Mouse (Mus musculus): ENCODE results near the gene Trim65.
"Not testable (repeated sequence)": the region's sequence is repeated elsewhere in the genome, so short reads cannot be mapped to it uniquely, and the experiment has no call there.

Trim65 gene

DNA sequence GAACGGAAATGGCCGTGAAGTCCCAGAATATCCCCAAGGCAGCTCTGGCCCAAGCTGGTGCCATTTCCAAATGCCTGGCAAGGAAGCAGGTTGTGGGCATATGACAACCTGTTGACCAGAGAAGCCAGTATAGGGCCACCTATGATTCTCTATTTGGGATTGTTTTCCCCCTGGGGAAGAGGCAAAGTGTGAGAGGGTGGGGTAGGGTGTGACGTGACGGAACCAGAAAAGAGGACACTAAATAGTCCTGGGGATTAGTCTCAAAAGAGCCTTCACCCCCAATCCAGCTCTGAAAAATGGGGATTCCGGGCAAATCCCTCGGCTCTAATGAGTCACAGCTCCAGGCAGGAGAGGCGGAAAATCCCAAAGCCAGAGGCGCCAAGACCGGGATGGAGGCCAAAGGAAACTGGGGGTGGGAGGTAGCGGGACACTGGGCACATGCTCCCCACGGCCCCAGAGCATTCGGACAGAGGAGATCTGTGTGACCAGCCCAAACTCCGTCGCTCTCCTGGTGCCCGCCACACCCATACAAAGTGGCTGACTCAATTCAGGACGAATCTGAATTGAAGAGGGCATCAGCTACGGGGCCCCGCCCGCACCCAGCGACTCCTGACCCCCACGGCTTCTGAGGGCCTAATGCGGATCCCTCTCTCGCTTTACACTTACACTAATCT lies 22.3 kb downstream of the Trim65 start:
- DNase-seq (ENCODE audit: low spot score in 2 of 2) = no peak

DNA sequence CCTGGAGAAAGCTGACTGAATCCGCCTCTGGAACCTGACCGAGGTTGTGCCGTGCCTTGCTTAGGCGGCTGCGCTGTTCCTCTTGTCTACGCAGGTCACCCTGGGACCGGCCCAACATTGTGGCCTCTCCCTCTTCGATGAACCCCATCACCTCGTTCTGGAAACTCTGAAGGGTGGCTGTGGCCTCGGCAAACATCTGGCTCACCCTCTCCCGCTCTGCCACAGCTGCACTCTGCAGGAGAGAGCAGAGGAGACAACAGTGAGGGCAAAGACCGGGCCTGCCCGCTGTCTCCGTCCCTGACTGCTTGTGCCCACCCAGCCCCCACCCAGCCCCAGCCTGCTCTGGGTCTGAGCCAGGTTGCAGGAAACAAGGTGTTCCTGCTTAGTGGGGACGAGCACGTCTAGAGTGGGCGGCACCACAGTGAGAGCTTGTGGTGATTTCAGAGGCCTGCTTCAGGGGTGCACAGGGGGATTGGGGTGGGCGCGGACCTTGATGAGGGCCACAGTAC lies 23.1 kb downstream of the Trim65 start:
- no peak for DNase-seq (ENCODE audit: low spot score in 2 of 2)

DNA sequence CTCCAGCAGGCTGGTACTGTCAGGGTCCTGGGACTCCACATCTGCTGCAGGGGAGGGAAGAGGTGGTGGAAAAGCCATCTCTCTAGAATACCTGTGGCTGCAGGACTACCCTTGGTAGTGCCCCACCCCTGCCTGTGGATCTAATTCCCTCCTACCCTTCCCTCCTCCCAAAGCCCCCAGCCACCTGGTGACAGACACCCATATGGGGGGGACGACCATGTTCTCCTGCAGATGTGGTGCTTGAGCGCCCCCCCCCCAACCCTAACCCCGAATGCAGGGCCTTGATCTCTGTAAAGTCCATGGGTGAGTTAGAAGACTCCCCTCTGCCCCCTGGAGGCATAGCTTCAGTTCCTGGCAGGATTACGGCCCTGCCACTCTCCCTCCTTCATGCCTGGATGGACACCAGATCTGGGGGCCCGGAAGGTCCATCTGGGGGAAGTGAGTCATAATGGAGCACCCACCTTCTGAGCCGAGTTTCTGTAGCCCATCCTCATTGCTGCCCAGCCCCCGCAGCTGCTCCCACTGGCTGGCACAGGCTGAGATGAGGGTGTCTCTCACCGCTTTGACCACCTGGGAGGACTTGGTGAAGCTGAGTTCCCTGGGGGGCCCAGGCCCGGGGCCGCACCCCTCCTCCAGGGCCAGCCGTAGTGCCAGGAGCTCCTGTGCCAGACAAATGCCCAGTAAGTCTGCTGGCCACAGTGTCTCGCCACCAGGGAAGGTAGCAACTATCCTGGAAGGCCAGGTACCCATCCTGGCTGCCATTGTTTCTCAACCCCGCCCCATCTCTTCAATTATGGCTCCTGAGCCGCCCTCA lies 23.8 kb downstream of the Trim65 start:
- no peak for DNase-seq (ENCODE audit: low spot score in 2 of 2)

DNA sequence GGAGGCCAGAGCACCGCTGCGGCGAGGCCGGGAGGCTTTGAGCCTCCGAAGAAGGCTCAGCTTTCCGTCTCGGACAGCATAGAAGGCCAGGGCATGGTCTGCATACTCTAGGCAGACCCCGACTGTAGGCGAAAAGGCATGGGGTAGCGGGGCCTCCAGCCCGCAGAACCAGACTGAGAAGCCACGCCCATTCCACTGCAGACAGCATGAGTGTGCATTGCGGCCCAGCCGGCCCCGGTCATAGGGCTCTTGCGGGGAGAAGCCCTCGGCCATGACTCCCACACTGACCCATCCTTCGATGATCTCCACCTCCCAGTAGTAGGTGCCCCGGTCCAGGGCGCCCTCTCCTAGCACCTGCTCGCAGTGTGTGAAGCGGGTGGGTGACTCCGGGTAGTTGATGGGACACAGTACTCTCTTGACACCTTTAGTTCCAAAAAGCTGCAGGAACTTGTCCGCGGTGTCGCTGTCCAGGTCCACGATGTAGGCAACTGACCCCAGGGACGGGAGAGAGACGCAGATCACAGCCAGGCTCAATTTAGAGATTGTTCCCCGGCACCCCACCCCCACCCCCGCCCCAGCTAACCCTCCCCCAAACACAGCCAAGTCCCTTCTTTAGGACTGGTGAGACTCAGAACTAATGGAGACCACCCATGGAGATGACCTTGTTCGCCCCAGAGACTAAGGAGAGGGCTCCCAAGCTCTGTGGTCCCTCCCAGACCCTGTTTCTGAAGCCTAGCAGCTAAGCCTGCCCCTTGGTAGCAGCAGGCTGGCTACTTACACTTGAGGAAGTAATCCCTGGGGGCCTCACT lies 24.6 kb downstream of the Trim65 start:
- no peak for DNase-seq (ENCODE audit: low spot score in 2 of 2)

DNA sequence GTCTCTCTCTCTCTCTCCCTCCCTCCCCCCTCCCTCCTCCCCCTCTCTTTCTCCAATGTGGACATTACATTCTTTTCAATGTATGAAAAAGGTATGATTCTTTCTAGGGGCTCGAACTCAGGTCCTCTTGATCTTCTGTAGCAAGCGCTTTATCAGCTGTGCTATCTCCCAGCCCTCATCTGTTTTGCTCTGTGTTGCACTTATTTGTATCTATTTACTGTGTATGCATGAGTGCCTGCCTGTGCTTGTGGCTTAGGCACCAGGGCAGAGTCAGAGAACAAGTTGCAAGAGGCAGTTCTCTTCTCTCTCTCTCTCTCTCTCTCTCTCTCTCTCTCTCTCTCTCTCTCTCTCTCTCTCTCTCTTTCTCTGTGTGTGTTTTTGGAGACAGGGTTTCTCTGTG lies 25.9 kb downstream of the Trim65 start:
- no peak for DNase-seq (ENCODE audit: low spot score in 2 of 2)

DNA sequence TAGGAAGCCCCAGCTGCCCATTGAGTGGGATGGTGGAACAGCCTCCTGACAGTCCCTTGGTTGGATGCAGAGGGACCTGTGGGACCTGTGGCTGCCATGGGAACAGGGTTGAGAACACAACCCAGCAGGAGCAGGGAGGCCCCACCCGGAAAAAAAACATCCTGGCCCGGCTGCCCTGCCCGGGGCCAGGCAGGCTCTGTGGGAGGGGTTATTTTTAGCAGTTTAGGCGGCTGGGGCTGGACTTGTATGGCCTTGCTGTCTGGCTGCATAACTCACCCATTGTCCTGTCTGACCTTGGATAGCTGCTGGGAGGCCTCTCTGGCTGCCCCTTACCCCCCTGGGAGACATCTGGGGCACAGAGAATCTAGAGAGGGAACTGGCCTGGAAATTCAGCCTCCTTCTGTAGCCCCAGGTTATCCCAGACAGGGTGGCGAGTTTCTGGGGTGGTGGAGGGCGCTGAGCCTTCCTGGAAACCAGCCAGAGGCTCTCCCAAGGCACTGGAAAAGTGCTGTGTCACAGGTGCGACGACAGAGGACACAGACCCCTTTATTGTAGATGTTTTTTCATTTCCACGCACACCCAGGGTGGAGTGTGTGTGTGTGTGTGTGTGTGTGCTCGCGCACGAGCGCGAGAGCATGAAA lies 26.8 kb downstream of the Trim65 start:
- no peak for DNase-seq (ENCODE audit: low spot score in 2 of 2)

DNA sequence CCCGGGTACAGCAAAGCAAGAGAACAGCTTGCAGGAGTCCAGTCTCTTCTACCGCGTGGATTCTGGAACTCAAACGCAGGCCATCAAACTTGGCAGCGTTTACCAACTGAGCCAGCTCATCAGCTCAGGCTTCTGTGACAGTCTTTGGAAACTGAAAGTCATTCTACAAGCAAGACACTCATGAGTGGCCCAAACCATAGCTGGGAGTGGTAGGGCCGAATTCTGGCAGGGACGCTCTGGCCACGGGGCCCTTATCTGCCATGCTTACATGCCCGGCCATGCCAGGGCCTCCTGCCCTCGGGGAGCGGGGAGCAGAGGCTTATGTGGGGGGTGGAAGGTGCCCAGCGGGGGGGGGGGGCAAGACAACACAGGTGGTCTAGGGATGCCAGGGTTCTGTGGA lies 27.4 kb downstream of the Trim65 start:
- no peak for DNase-seq (ENCODE audit: low spot score in 2 of 2)

DNA sequence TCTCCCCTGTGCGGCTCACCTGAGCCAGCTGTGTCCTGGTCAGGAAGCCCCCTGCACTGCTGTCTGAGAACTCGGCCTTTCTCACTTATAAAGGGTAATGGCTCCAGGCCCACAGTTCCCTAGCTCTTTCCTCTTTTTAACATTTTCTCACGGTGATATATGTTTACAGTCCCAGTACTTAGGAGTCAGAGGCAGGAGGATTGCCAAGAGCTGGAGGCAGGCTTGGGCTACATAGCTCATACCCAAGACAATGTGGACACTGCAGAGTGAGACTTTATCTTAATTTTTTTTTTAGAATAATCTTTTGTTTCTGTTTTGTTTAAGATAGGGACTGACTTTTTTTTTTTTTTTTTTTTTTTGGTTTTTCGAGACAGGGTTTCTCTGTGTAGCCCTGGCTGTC lies 28.5 kb downstream of the Trim65 start:
- DNase-seq (ENCODE audit: low spot score in 2 of 2) = no peak

DNA sequence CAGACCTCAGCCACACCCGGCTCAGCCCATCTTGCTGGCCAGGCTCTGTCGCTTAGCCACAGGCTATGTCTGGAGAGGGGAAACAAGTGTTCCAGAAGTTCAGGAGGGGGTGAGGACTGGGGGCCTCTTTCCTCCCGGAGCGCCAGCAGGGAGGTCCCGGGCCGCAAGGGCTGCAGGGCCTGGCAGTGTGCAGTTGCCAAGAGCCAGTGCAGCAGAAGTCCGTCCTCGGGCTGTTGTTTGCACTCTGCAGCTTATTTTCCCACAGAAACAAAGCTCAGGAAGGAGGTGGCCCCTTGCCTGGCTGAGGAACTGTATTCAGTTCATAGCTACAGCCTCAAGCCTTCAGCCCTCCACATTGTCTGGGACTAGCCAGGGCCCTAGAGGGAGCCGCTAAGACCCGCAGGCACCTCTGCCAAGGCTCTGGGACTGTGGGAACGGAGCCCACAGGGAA lies 29.0 kb downstream of the Trim65 start:
- DNase-seq (ENCODE audit: low spot score in 2 of 2) = no peak

DNA sequence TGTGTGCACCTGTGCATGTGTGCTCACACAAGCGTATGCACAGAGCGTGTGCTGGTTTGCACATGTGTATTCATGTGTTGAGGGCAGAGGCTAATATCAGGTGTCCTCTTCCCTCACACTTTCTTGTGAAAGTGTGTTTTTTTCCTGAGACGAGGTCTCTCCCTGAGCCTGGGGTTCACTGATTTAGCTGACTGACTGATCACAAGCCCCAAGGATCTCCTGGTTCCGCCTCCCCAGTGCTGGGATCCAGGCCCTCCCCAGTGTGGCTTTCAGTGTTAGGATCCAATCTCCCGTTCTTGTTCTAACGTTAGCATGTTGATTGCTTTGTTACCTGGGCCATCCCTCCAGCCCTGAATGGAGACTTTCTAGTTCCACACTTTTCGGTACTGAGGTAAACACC lies 30.1 kb downstream of the Trim65 start:
- DNase-seq (ENCODE audit: low spot score in 2 of 2) = no peak

DNA sequence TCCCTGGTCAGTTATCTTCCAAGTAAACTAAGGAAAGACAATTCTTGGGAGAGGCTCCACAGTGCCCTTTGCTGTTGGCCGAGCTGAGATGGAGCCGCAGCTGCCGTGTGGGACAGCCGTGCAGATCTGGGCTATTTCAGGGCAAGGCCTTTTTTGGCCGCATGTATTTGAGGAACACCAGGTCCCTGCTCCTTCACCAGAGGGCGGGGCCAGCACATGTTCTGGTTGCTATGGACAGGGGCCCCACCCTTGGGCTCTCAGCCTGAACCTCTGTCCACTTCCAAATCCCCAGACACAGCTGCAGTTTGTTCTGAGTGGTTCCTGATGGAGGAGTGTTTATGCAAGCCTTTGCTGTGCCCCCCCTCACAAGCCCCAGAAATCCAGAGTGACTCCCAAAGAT lies 30.5 kb downstream of the Trim65 start:
- DNase-seq (ENCODE audit: low spot score in 2 of 2) = no peak

DNA sequence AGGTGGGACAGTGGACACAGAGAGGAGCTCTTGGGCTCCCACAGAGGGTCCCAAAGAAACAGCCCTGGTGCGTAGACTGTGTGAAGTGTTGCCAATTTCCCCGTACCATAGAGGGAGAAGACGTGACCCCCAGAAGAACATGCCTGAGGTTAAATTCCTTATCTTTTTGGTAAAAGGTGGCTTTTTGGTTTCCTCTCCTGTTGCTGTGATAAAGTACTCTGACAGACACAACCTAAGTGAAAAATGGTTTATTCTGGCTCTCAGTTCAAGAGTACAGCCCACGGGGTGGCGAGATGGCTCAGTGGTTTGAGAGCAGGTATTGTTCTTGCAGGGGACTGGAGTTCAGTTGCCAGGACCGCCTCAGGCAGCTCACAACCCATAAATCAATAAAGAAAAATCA lies 31.5 kb downstream of the Trim65 start:
- DNase-seq (ENCODE audit: low spot score in 2 of 2) = no peak

DNA sequence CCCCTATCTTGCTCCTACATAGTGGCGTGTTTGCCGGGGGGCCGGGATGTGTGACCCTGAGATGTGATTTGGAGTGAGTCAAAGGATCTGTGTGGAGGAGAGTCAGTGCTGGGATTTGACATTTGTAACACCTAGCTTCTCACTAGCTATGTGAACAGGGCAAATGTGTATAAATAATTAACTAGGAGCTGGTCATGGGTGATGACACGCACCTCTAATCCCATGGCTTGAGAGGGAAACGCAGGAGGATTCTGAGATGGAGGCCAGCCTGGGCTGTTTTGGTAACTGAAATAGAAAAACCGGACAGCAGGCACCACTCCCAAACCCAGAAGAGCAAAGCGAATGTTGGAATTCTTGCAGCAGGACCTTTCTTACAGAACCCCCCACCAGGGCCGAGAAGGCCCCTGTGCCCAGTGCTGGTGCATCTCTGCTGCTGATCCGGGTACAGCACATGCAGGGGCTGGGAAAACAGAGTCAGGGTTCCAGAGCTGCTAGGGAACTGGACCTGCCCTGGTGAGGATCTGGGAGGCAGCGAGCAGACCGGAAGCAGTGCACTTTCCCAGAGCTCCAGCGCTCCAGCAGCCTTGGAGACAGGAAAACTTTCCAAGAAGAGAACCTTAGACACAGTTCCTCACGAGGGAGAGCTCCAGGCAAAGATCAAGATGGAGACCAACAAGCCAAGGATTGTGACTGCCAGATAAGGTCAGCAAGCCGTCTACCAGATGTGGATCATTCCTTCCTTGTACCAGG lies 32.0 kb downstream of the Trim65 start:
- DNase-seq (ENCODE audit: low spot score in 2 of 2) = no peak

DNA sequence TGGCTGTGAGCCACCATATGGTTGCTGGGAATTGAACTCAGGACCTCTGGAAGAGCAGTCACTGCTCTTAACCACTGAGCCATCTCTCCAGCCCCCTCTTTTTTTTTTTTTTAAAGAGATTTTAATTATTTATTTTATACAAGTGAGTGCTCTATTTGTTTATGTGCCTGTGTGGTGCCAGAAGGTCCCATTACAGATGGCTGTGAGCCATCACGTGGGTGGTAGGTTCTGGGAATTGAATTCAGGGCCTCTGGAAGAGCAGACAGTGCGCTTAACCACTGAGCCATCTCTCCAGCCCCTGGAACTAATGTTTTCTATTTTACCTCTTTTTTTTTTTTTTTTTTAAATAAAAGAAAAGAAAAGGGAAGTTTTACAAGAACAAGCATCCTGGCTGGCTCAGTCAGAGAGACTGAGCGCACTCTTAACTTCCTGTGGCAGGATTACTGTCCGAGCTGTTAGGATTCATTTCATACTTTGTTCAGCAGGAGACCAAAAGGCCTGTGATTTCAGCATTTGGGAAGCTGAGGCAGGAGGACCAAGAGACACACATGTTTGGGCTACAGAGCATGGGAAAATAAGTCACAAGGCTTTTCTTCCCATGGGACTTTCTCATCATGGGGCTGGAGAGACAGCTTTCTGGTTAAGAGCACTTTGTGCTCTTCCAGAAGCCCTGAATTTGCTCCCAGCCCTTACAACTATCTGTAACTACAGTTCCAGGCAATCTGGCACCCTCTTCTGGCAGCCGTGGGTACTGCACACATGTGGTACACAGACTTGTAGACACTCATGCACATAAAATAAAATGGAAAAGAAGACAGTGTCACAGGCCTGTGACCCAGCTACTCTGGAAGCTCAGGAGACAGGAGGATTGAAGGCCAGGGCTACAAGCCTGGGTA lies 34.5 kb downstream of the Trim65 start:
- no peak for DNase-seq (ENCODE audit: low spot score in 2 of 2)

DNA sequence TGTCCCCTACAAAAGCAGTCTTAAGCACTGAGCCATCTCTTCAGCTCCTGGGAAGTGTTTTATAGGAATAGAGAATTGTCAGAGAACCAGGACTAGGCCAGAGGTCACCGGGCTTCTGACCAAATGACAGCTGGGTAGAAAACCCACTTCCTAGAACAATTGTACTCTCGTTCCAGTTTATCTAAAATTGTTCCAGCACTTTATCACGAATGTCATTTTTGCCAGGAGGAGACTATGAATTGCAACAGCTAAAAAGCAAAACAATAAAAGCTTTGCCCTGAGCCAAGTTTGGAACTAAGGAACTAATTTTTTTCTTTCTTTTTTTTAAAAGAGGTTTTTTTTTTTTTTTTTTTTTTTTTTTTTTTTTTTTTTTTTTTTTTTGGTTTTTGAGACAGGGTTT lies 35.4 kb downstream of the Trim65 start:
- no peak for DNase-seq (ENCODE audit: low spot score in 2 of 2)

DNA sequence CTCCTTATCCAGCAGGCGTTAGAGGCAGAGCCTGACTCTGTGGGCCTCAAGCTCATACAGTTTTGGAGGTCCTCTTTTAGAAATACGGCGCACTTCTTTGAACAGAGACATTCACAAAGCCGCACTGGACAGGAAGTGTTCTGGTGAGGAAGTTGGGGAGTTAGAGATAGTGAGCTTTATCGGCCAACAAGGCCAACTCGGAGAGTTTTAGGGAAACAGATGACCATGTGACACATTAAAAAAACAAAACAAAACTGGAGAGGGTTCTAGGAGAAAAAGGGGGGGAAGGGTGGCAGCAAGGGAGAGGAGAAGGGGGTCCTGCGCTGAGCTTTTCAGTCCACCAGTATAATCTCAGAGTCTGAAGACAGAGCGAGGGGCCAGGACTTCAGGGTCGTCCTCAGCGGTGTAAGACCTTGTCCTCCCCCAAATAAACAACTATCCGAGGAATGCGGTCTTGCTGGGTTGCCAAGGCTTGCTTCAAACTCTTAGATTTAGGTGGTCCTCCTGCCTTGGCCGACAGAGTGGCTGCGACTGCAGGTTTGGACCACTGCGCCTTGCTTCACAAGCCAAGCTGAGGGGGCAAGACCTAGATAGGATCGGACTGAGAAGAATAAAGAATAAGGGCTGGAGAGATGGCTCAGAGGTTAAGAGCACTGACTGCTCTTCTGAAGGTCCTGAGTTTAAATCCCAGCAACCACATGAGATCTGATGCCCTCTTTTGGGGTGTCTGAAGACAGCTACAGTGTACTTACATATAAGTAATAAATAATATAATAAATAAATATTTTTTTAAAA lies 37.0 kb downstream of the Trim65 start:
- DNase-seq (ENCODE audit: low spot score in 2 of 2) = no peak

DNA sequence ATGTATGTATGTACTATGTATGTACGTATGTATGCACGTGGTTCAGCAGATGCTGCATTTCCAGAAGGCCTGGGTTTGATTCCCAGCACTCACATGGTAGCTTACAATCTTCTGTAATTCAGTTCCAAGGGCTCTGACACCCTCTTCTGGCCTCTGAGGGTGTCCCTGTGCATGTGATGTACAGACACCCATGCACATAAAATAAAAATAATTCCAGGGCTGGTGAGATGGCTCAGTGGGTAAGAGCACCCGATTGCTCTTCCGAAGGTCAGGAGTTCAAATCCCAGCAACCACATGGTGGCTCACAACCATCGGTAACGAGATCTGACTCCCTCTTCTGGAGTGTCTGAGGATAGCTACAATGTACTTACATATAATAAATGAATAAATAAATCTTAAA lies 38.0 kb downstream of the Trim65 start:
- DNase-seq (ENCODE audit: low spot score in 2 of 2) = not testable (repeated sequence)

DNA sequence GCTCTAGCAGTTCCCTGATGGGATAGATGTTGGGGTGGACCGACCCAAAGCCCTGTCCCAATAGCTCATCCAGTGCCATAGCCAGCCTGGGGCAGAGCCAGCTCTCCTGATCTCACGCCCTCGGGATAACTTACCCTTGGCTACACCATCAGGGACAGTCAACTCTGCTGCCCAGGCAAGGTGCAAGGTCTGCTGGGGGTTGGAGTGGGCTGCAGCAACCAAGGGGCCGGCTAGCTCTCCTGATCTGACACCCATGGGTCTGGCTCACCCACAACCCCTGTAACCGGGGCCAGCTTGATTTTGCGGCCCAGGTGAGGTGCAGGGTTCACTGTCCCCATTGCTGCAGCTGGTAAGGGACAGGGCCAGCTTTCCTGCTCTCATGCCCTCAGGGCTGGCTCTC lies 39.3 kb downstream of the Trim65 start:
- DNase-seq (ENCODE audit: low spot score in 2 of 2) = no peak

DNA sequence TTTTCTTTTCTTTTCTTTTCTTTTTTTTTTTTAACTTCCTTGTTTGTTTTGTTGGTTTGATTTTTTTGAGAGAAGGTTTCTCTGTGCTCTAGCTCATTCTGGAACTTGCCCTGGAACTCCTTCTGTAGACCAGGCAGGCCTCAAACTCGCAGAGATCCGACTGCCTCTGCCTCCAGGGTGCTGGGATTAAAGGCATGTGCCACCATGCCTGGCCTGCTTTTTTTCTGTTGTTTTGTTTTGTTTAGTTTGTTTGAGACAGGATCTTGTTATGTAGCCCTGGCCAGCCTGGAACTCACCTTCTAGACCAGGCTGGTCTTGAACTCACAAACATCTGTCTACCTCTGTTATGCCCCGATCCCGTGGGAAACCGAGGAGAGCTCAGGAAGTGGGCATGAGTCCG lies 41.4 kb downstream of the Trim65 start:
- no peak for DNase-seq (ENCODE audit: low spot score in 2 of 2)
